Mouse (Mus musculus) heart, adult 11 months (tissue): ENCODE results near the gene Dynlrb1.

ENCODE experiments used
- DNase-seq: peaks from one replicate; pipeline ENCODE4 v3.0.0; 2022

The Dynlrb1 gene

GRCm38 (mm10) chr2:155236362-155236992 lies at the start of gene Dynlrb1:
Gene Dynlrb1, plus strand, starts transcription at chr2:155236533.
- peak; percentile 100 for DNase-seq

GRCm38 (mm10) chr2:155207419-155207818 lies 28.9 kb upstream of the Dynlrb1 start:
- no peak for DNase-seq

GRCm38 (mm10) chr2:155223145-155223544 lies 13.2 kb upstream of the Dynlrb1 start:
- no peak for DNase-seq

- DNase-seq = peak; percentile 93
These were observed 11.6 kb upstream of the Dynlrb1 start for GRCm38 (mm10) chr2:155224721-155225120.

- DNase-seq = peak; percentile 79
These were observed 479 bp upstream of the Dynlrb1 start for GRCm38 (mm10) chr2:155235746-155236361.

- DNase-seq = peak; percentile 90
These were observed 943 bp downstream of the Dynlrb1 start for GRCm38 (mm10) chr2:155237276-155237675.

GRCm38 (mm10) chr2:155240915-155241314 lies 4.6 kb downstream of the Dynlrb1 start:
- peak; percentile 93 for DNase-seq

GRCm38 (mm10) chr2:155242296-155242855 lies 6.0 kb downstream of the Dynlrb1 start:
- peak; percentile 95 for DNase-seq

- peak; percentile 91 for DNase-seq
These were observed 9.9 kb downstream of the Dynlrb1 start for GRCm38 (mm10) chr2:155246231-155246630.

- DNase-seq = peak; percentile 55
These were observed 11.9 kb downstream of the Dynlrb1 start for GRCm38 (mm10) chr2:155248206-155248605.

- DNase-seq = peak; percentile 46
These were observed 12.4 kb downstream of the Dynlrb1 start for GRCm38 (mm10) chr2:155248718-155249117.

- peak; percentile 74 for DNase-seq
These were observed 13.3 kb downstream of the Dynlrb1 start for GRCm38 (mm10) chr2:155249588-155249987.

- DNase-seq = peak; percentile 70
These were observed 29.2 kb downstream of the Dynlrb1 start for GRCm38 (mm10) chr2:155265526-155265925.

- peak; percentile 80 for DNase-seq
These were observed 30.6 kb downstream of the Dynlrb1 start for GRCm38 (mm10) chr2:155266896-155267295.

- DNase-seq = peak; percentile 82
These were observed 35.6 kb downstream of the Dynlrb1 start for GRCm38 (mm10) chr2:155271957-155272356.

- DNase-seq = peak; percentile 87
These were observed 36.2 kb downstream of the Dynlrb1 start for GRCm38 (mm10) chr2:155272396-155273170.

- DNase-seq = peak; percentile 17
These were observed 37.3 kb downstream of the Dynlrb1 start for GRCm38 (mm10) chr2:155273603-155274002.

GRCm38 (mm10) chr2:155276195-155276594 lies 39.9 kb downstream of the Dynlrb1 start, which contains the start of gene Map1lc3a:
Gene Map1lc3a, plus strand, starts transcription at chr2:155276297.
- DNase-seq = peak; percentile 99

- peak; percentile 99 for DNase-seq
These were observed 40.4 kb downstream of the Dynlrb1 start for GRCm38 (mm10) chr2:155276621-155277175.

- peak; percentile 94 for DNase-seq
These were observed 41.4 kb downstream of the Dynlrb1 start for GRCm38 (mm10) chr2:155277721-155278120.

- peak; percentile 97 for DNase-seq
These were observed 42.0 kb downstream of the Dynlrb1 start for GRCm38 (mm10) chr2:155278361-155278760.

- peak; percentile 88 for DNase-seq
These were observed 42.8 kb downstream of the Dynlrb1 start for GRCm38 (mm10) chr2:155279163-155279562.

- DNase-seq = peak; percentile 79
These were observed 43.8 kb downstream of the Dynlrb1 start for GRCm38 (mm10) chr2:155280116-155280515.
